Mouse (Mus musculus) heart, adult 2 months (tissue): ENCODE results near the gene Shisal2a.

Experiments used
- CTCF ChIP-seq: fragments of 200-600 bp; IDR thresholded peaks from 2 replicates; pipeline ENCODE4 v1.8.1; 2022; ENCODE audit warnings: antibody characterized with exemption, mild to moderate bottlenecking, moderate library complexity
- POLR2A ChIP-seq: fragments of 200-500 bp; IDR thresholded peaks from 2 replicates; pipeline ENCODE4 v1.6.1; 2011; ENCODE audit warnings: mild to moderate bottlenecking, low read depth, low read length, control low read depth; ENCODE audit not compliant: insufficient read depth

- TF ChIP-seq POLR2A (no peak), CTCF (no peak)
Observed at GRCm38 (mm10) chr4:108335413-108335812, 47.7 kb downstream of the Shisal2a start.
